Mouse (Mus musculus) frontal cortex, postnatal 14 days (tissue): ENCODE results near the gene Prdx2.

Experiments used
- DNase-seq, 2 experiments: peaks; one replicate each; pipeline ENCODE4 v3.0.0; 2022; ENCODE audit warnings: low spot score in 2 of 2

Prdx2 gene

GRCm38 (mm10) chr8:84947241-84947545 lies 22.2 kb upstream of the Prdx2 start:
- DNase-seq = no peak

- no peak for DNase-seq
Observed at GRCm38 (mm10) chr8:84949753-84950152, 19.6 kb upstream of the Prdx2 start.

- DNase-seq = no peak
Observed at GRCm38 (mm10) chr8:84952612-84953255, 16.7 kb upstream of the Prdx2 start.

DNA sequence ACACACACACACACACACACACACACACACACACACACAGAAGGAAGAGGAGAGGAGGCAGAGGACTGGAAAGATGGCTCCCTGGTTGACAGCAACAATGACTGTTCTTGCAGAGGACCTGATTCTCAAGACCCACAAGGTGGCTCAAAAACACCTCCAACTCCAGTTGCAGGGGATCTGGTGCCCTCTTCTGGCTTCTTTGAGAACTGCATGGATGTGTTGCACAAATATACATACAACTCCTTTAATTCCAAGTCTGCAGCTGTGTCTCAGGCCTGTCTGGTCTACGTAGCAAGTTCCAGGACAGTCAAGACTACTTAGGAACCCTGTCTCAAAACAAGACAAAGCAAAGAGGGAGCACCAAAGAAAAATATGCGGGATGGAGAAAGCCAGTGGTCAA lies 12.6 kb upstream of the Prdx2 start:
- peak in 1 of 2 experiments; percentile 69 for DNase-seq

DNA sequence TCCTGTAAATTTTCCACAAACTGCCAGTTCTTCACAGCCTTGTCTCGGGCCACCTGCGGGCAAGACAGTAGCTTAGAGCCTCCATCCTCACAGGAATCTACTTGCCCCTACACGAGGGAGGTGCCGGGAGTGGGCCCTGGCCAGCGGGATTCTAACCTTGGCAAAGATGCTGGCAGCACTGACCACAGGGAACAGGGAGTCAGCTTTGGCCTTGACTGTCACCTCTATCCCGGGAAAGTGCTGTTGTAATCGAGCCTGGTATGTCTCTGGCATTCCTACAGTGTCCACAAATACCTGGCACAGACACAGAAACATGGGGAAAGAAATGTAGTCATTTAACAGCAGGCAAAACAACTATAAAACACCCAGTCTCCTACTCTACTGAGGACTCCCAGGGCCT lies 9.6 kb upstream of the Prdx2 start:
- DNase-seq = no peak

DNA sequence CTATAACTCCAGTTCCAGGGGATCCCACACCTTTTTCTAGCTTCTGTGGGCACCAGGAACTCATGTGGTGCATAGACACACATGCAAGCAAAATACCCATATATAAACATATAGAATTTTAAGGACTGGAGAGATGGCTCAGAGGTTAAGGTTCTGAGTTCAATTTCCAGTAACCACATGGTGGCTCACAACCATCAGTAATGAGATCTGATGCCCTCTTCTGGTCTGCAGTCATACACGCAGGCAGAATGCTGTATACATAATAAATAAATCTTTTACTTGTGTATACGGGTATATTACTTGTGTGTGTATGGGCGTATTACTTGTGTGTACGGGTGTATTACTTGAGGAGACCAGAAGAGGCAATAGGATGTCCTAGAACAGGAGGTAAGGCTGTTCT lies 5.4 kb upstream of the Prdx2 start:
- no peak for DNase-seq

- peak; percentile 91 for DNase-seq
Observed at GRCm38 (mm10) chr8:84965731-84966291, 3.6 kb upstream of the Prdx2 start.

DNA sequence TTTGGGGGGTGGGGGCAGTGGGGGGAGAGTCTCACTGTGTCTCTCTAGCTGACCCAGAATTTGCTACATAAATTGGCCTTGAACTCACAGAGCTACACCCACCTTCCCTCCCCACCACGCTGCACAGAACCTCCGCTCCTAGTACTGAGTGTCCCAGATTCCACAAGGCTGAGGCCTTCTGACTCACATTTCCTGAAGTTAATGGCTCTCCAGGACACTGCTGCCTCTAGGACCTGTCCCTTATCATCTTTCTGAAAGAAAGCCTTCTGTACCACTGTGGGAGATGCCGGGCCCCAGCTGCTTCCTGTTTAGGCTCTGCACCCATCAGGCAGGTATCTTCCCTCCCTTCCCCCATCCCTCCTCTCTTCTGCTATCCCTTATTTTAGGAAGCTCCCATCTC lies 2.8 kb upstream of the Prdx2 start:
- DNase-seq = peak in 1 of 2 experiments; percentile 5

DNA sequence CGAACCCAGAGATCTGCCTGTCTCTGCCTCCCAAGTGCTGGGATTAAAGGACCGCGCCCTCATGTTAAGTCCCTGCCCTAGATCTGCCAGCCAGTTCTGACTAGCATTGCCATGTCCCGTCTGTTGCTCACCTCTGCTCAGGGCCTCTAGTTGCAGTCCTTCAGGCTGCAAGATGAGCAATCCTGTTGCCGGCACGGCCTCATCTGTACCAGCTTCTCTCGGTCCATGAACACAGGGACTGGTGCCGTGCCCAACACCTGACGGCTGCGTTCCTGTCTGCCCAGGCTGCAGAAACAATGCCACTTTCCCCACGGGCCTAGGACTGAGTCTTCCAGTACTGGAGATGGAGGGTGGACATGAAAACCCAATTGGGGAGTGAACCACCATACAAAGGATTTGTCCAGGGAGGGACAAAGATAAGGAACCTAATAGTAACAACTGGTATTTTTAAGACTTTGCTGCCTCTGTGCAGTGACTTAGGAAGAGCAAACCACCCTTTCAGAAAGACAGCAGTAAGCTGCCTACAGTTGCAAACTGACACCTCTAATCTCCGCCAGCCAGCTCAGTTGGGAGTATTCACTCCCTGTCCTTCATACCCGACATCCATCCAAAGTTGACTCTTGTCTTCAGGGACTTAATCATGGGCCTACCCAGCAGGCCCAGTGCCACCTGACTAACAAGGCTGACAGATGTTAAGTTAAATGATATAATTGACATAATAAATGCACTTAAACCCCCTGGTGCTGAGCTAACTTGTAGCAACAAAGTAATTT lies 1.7 kb upstream of the Prdx2 start:
- peak in 1 of 2 experiments; percentile 11 for DNase-seq

DNA sequence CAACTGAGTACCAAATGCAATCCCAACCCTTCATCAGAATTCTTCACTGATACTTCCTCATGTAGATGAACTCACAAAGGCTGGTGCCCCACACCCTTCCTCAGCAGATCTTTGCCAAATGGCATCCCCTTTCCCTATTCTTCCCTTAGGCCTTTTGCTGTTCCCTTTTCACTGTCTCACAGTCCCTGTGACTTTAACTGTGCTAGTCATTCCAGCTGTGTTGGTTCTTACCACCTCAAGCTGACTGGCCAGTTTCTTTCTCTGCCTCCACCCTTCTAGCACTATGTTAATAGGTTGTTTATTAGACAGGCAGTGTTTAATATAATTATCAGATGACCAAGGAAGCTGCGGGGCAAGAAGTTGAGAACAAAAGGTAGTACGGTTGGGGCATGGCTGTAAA lies 737 bp upstream of the Prdx2 start:
- no peak for DNase-seq

GRCm38 (mm10) chr8:84970135-84970790 lies 876 bp downstream of the Prdx2 start:
- peak in 1 of 2 experiments; percentile 9 for DNase-seq

DNA sequence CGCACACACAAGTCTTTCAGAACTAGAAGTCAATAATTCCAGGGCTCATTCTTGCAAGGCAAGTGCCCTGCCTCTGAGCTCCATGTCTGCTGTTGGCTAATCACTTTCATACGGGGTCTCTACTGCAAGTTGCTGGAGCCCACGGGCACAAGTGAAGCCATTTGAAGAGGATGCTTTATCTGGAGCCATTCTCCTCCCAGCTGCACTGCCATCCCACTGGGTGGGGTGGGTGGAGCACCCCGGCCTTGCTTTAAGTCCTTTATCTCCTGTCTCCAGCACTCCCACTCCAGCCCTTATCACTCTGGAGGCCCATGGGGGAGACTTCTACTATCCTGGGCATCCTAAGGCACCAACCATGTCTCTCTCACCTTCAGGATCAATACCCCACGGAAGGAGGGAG lies 1.5 kb downstream of the Prdx2 start:
- DNase-seq = peak in 1 of 2 experiments; percentile 4

DNA sequence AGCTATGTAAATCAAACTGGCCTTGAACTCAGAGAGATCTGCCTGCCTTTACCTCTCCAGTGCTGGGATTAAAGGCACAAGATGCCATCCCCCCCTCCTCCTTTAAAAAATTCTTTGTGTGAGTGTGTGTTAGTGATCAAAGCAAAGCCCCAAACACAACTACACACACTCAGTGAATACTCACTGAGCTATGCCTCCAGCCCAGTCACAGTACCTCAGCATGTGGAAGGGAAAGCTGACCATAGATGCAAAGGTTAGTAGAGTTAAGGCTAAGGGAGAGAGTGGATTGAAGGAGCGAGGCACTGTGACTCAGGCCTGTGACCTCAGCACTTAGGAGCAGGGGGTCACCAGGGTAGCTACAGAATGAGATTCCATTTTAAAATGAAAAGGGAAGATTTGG lies 3.7 kb downstream of the Prdx2 start:
- DNase-seq = no peak

- DNase-seq = peak in 1 of 2 experiments; percentile 34
Observed at GRCm38 (mm10) chr8:84973803-84974542, 4.6 kb downstream of the Prdx2 start.

GRCm38 (mm10) chr8:84974543-84975142 lies 5.3 kb downstream of the Prdx2 start:
- no peak for DNase-seq

DNA sequence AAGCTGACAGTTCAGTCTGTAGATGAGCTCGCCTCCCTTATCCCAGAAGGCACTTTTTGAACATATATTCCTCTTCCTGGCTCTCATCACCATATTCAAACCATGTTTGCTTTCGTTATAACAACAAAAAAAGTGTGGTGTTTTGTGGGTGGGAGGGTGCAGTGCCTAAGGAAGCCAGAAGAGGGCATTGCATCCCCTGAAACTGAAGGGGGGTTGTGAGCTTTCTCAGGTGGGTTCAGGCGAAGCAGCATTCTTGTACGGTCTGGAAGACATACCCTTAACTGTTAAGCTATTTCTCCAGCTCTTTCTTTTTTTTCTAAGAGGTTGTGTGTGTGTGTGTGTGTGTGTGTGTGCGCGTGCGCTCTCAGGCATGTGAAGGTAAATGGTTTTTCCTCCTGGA lies 6.0 kb downstream of the Prdx2 start:
- DNase-seq = peak; percentile 54 to 64

DNA sequence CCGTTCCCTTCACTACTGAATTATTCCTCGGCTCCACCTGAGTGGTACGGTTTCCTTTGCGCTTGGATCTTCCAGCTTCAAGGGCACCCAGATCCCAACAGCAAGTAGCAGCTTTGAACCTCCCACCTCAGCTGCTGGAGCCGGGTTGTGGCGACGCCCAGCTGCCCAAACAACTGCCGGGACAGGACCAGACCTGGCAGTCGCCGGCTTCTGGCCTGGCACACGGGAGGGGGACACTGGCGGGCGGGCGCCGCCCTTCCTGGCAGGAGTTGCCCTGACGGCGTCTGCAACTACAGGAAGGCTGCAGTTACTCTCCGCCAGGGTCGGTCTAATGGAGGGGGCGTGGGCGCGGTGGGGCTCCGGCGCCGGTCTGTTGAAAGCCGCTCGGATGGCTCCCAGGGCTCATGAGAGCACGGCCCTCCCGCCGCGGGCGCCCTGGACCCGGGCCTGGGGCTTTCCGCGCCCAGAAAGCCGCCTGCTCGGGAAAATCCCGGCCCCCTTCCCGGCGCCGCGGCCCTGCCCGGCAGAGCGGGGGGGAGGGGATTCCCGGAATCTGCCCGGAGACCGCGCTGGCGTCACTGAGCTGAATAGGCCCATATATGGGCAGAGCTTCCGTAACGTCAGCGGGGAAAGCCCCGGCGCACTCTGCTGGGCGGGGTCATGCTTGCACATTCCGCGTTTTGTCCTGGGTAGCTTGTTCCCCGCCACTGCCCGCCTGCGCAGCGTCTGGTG lies 6.8 kb downstream of the Prdx2 start:
- DNase-seq = peak; percentile 90 to 95

DNA sequence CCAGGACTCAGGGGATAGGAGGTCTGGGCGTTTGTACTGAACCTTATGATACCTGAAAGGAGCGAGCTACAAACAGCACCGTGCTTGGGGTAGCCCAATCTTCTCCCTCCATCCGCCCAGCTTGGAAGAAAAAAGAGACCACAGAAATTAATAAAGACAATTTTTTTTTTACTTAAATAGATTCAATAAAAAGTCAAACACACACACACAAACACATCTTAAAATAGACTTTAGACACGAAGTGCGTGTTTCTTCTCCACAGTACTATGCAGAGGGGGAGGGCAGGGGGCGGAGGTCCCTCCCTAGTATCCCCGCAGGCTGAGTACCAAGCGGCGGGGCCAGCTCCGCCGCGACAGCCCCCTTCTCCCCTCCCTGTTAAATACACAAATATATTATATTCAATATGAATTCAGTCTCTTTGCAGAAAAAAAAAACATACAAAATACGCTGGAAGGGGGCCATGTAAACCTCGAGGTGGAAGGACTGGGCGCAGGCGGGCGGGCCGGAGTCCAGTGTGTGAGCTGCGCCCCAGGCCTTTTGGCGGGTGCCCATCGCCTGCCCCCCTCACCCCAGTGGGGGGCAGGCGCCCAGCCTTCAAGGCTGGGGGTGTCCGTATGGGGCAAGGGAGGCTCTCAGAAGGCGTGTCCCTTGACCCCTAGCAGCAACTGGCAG lies 7.5 kb downstream of the Prdx2 start:
- DNase-seq = no peak

DNA sequence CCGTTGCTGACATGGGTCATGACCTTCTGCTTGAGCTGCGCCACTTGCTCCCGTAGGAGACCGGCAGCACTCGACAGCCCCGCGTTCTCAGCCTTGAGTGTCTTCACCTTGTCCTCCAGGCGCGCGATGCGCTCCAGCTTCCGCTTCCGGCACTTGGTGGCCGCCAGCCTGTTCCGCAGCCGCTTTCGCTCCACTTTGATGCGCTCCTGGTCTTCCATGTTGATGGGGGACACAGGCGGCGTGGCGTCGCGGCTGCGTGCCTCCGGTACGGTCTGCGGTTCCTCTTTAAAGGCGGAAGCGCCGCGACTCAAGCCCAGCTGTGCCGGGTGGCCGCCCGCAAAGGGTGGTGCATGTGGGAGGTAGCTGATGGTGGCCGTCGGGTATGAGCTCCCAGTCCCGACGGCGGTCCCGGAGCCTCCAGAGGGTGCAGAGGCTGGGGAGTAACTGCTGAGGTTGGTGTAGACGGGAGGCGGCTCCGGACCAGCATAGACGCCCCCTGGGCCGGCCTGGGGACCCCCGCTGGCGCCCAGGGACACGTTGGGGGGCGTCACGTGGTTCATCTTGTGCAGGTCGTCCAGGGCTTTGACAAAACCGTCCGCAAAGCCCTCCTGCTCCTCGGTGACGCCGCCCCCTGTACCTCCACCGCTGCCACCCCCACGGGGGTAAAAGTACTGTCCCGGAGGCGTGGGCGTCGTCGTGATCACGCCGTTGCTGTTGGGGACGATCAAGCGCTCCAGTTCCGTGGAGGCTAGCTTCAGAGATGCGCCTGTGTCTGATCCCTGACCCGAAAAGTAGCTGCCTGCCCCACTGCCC lies 8.3 kb downstream of the Prdx2 start:
- DNase-seq = peak; percentile 60 to 61
